Mouse (Mus musculus) forebrain, embryonic 10.5 days (tissue): ENCODE data around the gene 1700025G04Rik. TPM values are rescaled to one million over a fixed set of nuclear protein-coding genes. Genes with fewer than 3 reads are reported as not detected.

Source experiments
- DNase-seq: peaks from one replicate; pipeline ENCODE4 v3.0.0-alpha.2; 2017; ENCODE audit warnings: low spot score; ENCODE audit errors: extremely low spot score
- H3K27ac ChIP-seq: fragments of 300-500 bp; sonication (generic); 2 replicates; pipeline ENCODE4 v1.5.1; 2016; ENCODE audit warnings: mild to moderate bottlenecking
- H3K27me3 ChIP-seq: fragments of 300-500 bp; sonication (generic); 2 replicates; pipeline ENCODE4 v1.6.1; 2016; ENCODE audit warnings: mild to moderate bottlenecking; ENCODE audit not compliant: poor library complexity, severe bottlenecking
- H3K36me3 ChIP-seq: fragments of 300-500 bp; sonication (generic); replicated peaks from 2 replicates; pipeline ENCODE4 v1.6.1; 2016; ENCODE audit warnings: mild to moderate bottlenecking, moderate library complexity
- H3K4me1 ChIP-seq: fragments of 300-500 bp; sonication (generic); 2 replicates; pipeline ENCODE4 v1.6.1; 2016
- H3K4me3 ChIP-seq: fragments of 300-500 bp; sonication (generic); 2 replicates; pipeline ENCODE4 v1.5.1; 2016; ENCODE audit warnings: mild to moderate bottlenecking, moderate library complexity
- H3K9me3 ChIP-seq: fragments of 300-500 bp; sonication (generic); 2 replicates; pipeline ENCODE4 v1.6.1; 2016; ENCODE audit warnings: mild to moderate bottlenecking, moderate library complexity
- WGBS: fragments of 180-500 bp; shearing (Covaris S2); methylation state at CpG from one replicate; pipeline ENCODE4 v1.1.7; 2016; 5-methylcytosine and 5-hydroxymethylcytosine counted together
- polyA plus RNA-seq: library from polyadenylated mRNA; unstranded; fragments of >200 nt; fragmentation: Nextera tagmentation; extraction: Ambion mirVana; gene quantifications from 2 replicates; pipeline ENCODE4 v1.2.1, GENCODE M21; 2016

The 1700025G04Rik gene
- polyA plus RNA-seq, 1 experiment from 2014 or later: 15.4 TPM

DNA sequence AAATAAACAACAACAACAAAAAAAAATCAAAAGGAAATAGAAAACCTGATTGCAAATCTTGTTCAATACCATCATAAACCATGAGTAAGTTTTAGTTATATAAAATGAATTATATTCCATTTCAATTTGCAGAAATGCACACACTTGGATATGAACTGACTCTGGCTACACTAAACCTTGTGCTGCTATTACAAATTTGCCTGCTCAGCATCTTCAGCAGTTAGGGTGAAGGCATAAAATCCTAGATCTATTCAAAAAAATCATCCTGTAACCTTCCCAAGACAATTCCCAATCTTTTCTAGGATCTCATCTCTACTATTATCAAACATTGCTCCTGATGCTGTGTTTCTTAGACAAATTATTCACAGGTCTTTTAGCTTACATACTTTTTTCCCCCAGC, 22.0 kb downstream of the 1700025G04Rik start:
- DNase-seq: no peak
- Histone ChIP-seq H3K27ac (no peak overlapping the region), H3K4me1 (peaks cover 25% of the 10 kb centered on the region), H3K4me3 (no peak overlapping the region), H3K9me3 (no peaks in the 10 kb centered on the region), H3K36me3 (no peaks in the 10 kb centered on the region; the same call in 1 of the 2 replicates), H3K27me3 (no peaks in the 10 kb centered on the region)

DNA sequence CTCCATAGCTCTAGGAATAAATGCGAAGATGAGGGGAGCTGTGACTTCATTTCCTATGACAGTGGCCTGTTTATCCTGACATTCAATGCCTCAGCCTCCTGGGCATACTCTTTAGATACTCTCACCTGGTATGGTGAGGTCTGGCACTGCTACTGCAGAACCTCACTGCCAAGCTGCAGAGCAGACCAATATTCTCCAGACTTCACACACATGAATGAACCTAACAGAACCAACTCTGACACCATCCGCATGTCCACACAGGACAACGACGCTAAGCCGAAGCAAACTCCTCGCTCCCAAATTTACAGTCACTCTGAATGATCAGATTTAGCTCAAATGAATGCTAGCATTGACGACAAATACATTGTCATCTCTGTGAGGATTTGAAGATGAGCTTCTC, 24.4 kb downstream of the 1700025G04Rik start:
- Histone ChIP-seq H3K27me3 (no peaks in the 10 kb centered on the region), H3K27ac (no peak overlapping the region), H3K4me1 (peaks cover 20% of the 10 kb centered on the region), H3K36me3 (no peaks in the 10 kb centered on the region; the same call in 1 of the 2 replicates), H3K4me3 (no peak overlapping the region), H3K9me3 (no peaks in the 10 kb centered on the region)
- DNase-seq: no peak
- 96% methylated on average over 7 of the region's 7 CpGs for WGBS

DNA sequence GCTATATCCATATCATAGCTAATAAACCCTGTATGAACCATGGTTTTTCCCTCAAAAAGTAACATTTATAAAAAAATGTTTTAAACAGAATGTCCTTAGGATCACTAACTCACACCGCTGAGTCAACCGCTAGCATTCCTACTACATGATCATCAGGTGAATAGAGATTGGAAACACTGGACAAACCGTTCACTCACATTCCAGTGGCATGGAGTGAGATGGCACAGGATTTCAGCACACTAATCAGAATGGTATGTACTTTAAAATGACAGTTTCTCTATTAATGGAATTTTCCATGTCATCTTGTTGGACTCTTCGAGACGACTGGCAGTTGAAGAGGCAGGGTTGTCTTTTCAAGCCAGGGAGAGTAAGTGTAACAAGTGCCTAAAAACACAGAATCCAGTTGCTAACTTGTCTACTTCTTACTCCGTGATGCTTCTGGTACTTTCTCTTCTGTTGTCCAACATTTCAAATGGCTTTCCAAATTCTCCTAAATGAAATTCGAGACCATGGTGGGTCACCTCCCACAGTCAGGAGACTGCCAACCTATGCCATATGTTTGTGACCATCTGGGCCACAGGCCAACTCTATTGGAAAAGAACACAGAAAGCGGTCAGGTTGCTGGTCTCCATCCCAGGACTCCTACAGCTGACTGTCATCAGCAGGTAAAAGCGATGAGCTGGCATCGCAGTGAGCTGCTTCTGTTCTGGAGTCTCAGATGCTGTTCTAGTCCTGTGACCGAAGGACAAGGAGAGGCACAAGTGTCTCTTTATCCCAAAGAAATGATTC, 26.4 kb downstream of the 1700025G04Rik start:
- DNase-seq: no peak
- H3K36me3 ChIP-seq: no peaks in the 10 kb centered on the region; the same call in 1 of the 2 replicates
- WGBS: 94% methylated on average over 11 of the region's 11 CpGs

DNA sequence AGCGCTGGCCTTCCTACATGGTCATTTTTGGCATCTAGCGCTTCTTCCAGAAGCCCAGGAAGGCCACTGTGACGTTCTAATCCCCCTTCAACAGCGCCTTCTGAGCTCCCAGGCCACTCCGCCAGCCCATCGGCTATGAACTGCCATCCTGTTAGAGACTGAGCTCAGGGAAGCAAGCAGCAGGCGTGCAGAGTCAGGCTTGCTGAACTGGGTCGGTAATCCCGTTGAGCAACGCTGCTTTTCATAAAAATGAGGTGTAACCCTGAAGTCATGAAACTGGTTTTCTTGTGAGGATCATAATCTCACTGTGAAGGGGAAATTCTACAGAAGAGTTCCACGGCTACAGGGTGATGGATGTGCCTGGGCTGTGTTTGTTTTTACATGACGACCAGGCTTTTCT, 28.2 kb downstream of the 1700025G04Rik start:
- Histone ChIP-seq H3K4me1 (no peaks in the 10 kb centered on the region), H3K27ac (no peak overlapping the region), H3K36me3 (no peaks in the 10 kb centered on the region; the same call in 1 of the 2 replicates), H3K4me3 (no peak overlapping the region), H3K9me3 (no peaks in the 10 kb centered on the region), H3K27me3 (no peaks in the 10 kb centered on the region)
- DNase-seq: no peak
- 92% methylated on average over 12 of the region's 12 CpGs for WGBS

More for the DNA sequence above, 26.4 kb downstream of the 1700025G04Rik start:
- no peaks in the 10 kb centered on the region for H3K9me3 ChIP-seq
- no peak overlapping the region for H3K27ac ChIP-seq
- 0 out of 2 replicates have a peak, but pooled peaks cover 2% of the 10 kb centered on the region for H3K4me1 ChIP-seq
- no peaks in the 10 kb centered on the region for H3K27me3 ChIP-seq
- no peak overlapping the region for H3K4me3 ChIP-seq

DNA sequence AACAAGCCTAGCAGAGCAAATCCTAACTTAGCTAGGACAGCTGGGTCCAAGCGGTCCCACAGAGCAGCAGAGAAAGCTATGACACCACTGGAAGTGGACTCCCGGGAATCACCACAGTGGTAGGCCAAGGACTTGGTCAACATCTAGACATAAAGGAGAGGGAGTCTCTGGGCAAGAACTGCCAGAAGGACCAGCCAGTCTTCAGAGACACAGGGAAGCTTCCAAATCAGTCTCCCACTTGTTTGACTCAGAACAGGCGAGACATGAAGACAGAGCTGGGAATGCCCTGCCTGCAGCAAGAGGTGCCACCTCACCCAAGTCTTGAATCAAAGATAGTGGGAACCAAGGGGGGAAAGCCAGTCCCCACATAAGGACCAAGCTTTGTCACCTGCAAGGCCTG, 29.7 kb downstream of the 1700025G04Rik start:
- no peaks in the 10 kb centered on the region for H3K27me3 ChIP-seq
- H3K36me3 ChIP-seq: no peaks in the 10 kb centered on the region; the same call in 1 of the 2 replicates
- no peak for DNase-seq
- 0 out of 2 replicates have a peak, but pooled peaks cover under 1% of the 10 kb centered on the region for H3K4me1 ChIP-seq
- H3K9me3 ChIP-seq: no peaks in the 10 kb centered on the region
- no peak overlapping the region for H3K4me3 ChIP-seq
- 91% methylated on average over 3 of the region's 3 CpGs for WGBS
- no peak overlapping the region for H3K27ac ChIP-seq

DNA sequence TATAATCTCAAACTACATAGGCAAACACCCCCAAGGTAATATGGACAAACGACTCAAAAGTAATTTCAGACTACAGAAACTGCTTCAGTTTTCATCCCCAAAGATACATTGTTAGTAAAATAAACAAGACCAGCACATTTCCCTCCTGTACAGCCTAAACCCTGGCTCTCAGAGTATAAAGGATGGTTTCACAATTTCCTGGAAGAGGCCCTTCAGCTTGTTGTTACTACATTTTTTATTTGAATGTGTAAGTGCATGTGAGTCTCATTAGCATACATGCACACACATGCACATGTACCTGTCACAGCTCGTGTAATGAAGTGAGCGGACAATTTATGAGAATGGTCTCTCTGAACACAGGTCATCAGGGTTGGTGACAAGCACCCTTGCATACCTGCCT, 31.1 kb downstream of the 1700025G04Rik start:
- no peak overlapping the region for H3K27ac ChIP-seq
- no peaks in the 10 kb centered on the region; the same call in 1 of the 2 replicates for H3K36me3 ChIP-seq
- DNase-seq: no peak
- no peak overlapping the region for H3K4me3 ChIP-seq
- H3K4me1 ChIP-seq: peaks cover 6% of the 10 kb centered on the region; the same call in 1 of the 2 replicates
- no peaks in the 10 kb centered on the region for H3K9me3 ChIP-seq
- WGBS: 92% methylated on average over 3 of the region's 3 CpGs
- H3K27me3 ChIP-seq: no peaks in the 10 kb centered on the region

DNA sequence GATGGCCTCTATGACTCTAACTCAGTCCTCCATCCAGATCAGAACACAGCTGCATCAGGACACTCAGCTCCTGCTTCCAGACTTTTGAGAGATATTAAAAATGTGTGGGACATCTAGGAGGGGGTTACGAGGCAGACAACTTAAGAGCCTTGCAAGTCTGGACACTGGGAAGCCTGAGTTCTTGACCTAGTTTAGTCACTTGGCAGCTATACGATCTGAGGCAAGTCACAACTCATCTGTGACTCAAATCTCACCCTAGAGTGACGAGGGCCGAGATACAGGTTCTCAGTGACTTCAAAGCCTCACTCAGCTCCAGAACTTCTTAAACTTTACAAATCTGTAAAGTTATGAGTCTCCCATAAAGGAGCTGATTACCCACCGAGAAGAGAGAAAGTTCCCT, 36.8 kb downstream of the 1700025G04Rik start:
- Histone ChIP-seq H3K9me3 (no peaks in the 10 kb centered on the region), H3K27ac (no peak overlapping the region), H3K36me3 (no peaks in the 10 kb centered on the region), H3K27me3 (no peaks in the 10 kb centered on the region), H3K4me1 (peaks cover 13% of the 10 kb centered on the region; the same call in 1 of the 2 replicates), H3K4me3 (no peak overlapping the region)
- 93% methylated on average over 5 of the region's 5 CpGs for WGBS
- no peak for DNase-seq

DNA sequence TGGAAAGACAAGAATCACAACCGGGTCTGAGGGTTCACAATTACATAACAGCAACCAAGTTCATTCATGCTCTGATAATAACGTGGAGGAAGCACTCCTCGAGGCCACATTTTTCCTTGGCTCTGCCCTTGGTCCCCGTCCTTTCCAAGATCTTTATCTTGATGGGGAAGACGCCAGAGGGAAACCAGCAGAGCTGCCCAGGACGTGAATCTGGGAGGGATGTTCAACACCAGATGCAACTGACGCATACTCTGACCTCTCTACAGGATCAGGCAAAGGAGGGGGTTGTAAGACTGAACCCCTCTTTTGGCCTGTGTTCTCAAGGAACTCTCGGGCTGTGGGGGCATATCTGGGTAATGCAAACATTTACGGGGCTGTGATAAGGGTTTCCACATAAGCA, 38.1 kb downstream of the 1700025G04Rik start:
- H3K4me3 ChIP-seq: no peak overlapping the region

DNA sequence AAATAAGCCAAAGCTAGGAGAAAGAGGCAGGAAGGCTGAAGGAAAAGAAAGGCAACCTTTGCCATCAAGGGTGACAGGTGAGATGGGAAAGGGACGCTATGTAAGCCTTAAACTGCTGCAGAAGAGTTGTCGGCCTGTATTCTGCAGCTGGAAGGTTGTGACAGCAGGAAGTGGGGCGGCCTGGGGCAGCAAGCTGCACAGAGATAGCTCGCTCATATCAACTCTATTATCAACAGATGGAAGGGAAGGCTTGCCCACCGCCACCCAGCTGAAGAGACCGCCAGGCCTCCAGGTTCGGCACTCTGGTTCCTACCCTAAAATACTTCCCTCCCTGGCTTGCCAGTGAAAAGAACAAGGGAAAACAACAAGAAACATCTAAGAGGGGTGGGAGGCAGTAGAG, 39.9 kb downstream of the 1700025G04Rik start:
- no peak for DNase-seq
- no peaks in the 10 kb centered on the region for H3K27me3 ChIP-seq
- H3K4me1 ChIP-seq: peaks cover 10% of the 10 kb centered on the region; the same call in 1 of the 2 replicates
- no peaks in the 10 kb centered on the region for H3K9me3 ChIP-seq
- no peak overlapping the region for H3K27ac ChIP-seq
- WGBS: 85% methylated on average over 7 of the region's 7 CpGs
- peaks cover 2% of the 10 kb centered on the region; the same call in 1 of the 2 replicates for H3K36me3 ChIP-seq
- H3K4me3 ChIP-seq: no peak overlapping the region

More for the DNA sequence above, 38.1 kb downstream of the 1700025G04Rik start:
- Histone ChIP-seq H3K27ac (no peak overlapping the region), H3K36me3 (peaks cover 2% of the 10 kb centered on the region; the same call in 1 of the 2 replicates), H3K9me3 (no peaks in the 10 kb centered on the region), H3K4me1 (peaks cover 13% of the 10 kb centered on the region; the same call in 1 of the 2 replicates), H3K27me3 (no peaks in the 10 kb centered on the region)
- WGBS: 85% methylated on average over 9 of the region's 9 CpGs
- DNase-seq: no peak

DNA sequence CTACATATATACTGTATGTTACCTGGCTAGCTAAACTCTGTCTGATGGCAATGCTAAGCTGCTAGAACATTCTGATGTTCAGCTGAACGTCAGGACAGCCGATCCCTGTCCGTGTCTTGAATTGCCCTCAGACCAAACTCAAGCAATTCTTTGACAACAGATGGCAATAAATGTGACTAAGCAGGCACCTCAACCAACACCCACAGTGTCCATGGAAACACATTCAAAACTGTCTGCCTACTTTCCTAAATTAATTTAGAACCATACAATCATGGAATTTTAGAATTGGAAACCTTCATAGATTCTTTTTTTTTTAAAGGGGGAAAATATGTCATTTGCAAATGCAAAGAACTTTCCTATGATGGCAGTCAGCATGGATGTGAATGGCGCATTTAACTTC, 41.6 kb downstream of the 1700025G04Rik start:
- no peak for DNase-seq
- Histone ChIP-seq H3K36me3 (peaks cover 2% of the 10 kb centered on the region; the same call in 1 of the 2 replicates), H3K27me3 (no peaks in the 10 kb centered on the region), H3K4me1 (peaks cover 7% of the 10 kb centered on the region; the same call in 1 of the 2 replicates), H3K9me3 (no peaks in the 10 kb centered on the region), H3K4me3 (no peak overlapping the region), H3K27ac (no peak overlapping the region)
- 94% methylated on average over 4 of the region's 4 CpGs for WGBS

DNA sequence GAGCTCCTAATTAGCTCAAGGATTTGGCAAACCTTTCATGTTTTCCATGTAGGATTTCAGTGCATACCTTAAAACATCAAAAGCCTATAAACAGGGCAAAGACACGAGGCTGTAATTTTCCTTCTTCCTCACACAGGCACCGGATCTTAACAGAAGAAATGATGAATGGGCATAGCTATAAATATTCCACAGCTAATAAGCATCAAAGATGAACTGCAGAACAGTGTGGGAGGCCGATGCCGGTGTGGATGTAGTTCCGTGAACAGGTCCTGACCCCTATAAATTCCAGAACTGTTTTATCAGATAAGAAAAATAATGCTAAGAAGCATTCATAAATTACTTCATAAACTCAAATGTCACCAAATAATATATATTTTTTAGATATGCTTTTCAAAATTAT, 42.5 kb downstream of the 1700025G04Rik start:
- 83% methylated on average over 5 of the region's 5 CpGs for WGBS
- no peak overlapping the region for H3K27ac ChIP-seq

DNA sequence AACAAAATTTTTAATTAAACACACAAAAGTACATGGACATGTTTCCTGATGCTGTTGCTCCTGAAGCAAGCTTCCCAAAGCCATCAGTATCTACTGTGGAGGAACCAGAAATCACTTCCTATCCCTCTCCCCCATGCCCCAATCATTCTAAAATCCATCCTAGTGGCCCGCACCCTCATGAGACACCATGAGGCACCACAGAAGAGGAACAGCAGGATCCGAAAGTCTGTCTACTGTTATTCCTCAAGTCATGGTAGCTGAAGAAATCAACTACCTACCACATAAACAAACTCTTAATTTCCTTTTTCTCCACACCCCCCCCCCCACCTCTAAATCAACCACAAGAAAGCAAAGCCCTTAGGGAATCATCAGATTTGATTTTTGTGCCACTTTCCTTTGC, 46.5 kb downstream of the 1700025G04Rik start:
- no peak for DNase-seq
- H3K9me3 ChIP-seq: no peaks in the 10 kb centered on the region
- H3K27me3 ChIP-seq: no peaks in the 10 kb centered on the region
- peaks cover 2% of the 10 kb centered on the region; the same call in 1 of the 2 replicates for H3K36me3 ChIP-seq
- no peak overlapping the region for H3K27ac ChIP-seq
- WGBS: 94% methylated on average over 2 of the region's 2 CpGs
- H3K4me3 ChIP-seq: no peak overlapping the region
- peaks cover 8% of the 10 kb centered on the region for H3K4me1 ChIP-seq

More for the DNA sequence above, 42.5 kb downstream of the 1700025G04Rik start:
- Histone ChIP-seq H3K27me3 (no peaks in the 10 kb centered on the region), H3K4me1 (peaks cover 7% of the 10 kb centered on the region; the same call in 1 of the 2 replicates), H3K36me3 (peaks cover 2% of the 10 kb centered on the region; the same call in 1 of the 2 replicates), H3K4me3 (no peak overlapping the region), H3K9me3 (no peaks in the 10 kb centered on the region)
- no peak for DNase-seq

DNA sequence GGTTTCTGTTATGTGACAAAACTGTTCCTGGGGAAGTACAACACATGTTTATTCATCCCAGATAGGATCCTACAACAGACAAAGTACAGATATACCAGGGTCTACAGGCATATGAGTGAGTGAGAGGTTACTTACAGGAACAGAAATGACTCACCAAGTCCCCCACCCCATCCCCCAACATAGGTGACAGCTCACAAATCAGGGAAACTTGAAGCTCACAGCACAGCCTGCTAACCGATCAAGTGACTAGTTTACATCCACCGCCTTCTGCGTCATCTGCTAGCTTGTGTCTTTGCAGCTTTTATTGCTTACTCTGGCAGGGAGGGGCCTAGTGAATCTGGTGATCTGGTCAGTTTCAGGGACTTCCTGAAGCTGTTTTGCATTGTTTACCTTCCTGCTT, 47.5 kb downstream of the 1700025G04Rik start:
- Histone ChIP-seq H3K4me1 (peaks cover 19% of the 10 kb centered on the region), H3K27ac (no peak overlapping the region), H3K27me3 (no peaks in the 10 kb centered on the region), H3K9me3 (no peaks in the 10 kb centered on the region), H3K4me3 (no peak overlapping the region), H3K36me3 (peaks cover 2% of the 10 kb centered on the region; the same call in 1 of the 2 replicates)
- 81% methylated on average over 3 of the region's 3 CpGs for WGBS
- no peak for DNase-seq
